Mouse (Mus musculus): ENCODE measurements around the gene Kctd19. TPM values are rescaled to one million over a fixed set of nuclear protein-coding genes. Genes with fewer than 3 reads are reported as not detected.

Gene Kctd19
- total RNA-seq, 2 experiments from 2014 or later = not detected

DNA sequence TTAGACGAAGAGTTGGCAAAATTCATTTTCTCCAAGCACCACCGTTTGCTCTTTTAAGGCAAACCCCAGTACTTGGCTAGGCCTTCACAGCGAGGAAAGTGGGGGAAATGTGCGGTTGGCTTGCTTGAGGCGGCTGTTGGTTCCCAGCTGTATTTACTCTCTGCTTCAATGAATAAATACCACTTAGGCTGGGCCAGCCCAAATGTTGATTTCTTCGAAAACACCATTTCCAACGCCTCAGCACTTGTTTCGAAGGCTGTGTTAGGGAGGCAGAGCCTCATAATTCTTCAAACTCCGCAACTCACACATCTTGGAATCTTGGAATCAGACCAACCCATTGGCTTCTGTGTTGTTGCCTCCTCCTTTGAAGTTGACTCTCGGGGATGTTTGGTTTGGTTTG lies 6.9 kb downstream of the Kctd19 start:
- no peak overlapping the region for H3K4me3 ChIP-seq
- TF ChIP-seq CTCF (conservative IDR thresholded peaks at IDR 0.05) = no peak
- DNase-seq (ENCODE audit: low spot score in 2 of 2) = peak; percentile 20 to 32
- no peak overlapping the region for H3K27ac ChIP-seq

DNA sequence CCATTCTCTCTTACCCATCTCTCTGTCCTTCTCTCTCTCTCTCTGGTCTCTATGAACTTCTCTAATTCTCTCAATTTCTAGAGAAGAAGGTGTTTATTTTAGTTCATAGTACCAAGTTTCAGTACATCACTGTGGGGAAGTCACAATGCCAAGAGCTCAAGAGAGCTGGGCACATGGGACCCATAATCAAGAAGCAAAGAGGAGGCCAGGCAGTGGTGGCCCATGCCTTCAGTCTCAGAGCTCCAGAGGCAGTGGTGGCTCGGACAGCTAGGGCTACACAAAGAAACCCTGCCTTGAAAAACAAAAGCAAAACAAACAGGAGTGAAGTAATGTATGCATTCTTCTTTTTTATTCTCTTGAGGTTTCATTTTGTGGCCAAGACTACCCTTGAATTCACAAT lies 8.8 kb downstream of the Kctd19 start:
- Histone ChIP-seq H3K4me3 (no peak overlapping the region), H3K27ac (no peak overlapping the region)
- no peak for DNase-seq (ENCODE audit: low spot score in 2 of 2)
- no peak for TF ChIP-seq CTCF (conservative IDR thresholded peaks at IDR 0.05)

GRCm38 (mm10) chr8:105403467-105403866 lies 9.8 kb downstream of the Kctd19 start:
- TF ChIP-seq CTCF (conservative IDR thresholded peaks at IDR 0.05) = no peak
- Histone ChIP-seq H3K27ac (no peak overlapping the region), H3K4me3 (no peak overlapping the region)
- DNase-seq (ENCODE audit: low spot score in 2 of 2) = no peak

DNA sequence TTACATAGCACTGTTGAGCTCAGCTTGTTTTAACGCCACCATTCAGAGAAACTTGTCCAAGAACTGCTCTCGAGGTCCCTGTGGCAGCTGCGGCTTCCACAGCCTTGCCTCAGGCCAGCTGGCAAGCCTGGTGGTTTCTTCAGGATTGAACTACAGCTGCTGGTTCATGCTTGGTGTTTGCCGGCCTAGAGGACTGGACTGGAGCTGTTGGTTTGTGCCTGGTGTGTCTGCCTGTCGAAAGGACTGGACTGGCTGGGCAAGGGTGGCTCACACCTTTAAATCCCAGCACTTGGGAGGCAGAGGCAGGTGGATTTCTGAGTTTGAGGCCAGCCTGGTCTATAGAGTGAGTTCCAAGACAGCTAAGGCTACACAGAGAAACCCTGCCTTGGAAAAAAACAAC lies 13.3 kb downstream of the Kctd19 start:
- TF ChIP-seq CTCF (conservative IDR thresholded peaks at IDR 0.05) = no peak
- no peak for DNase-seq (ENCODE audit: low spot score in 2 of 2)
- H3K4me3 ChIP-seq = no peak overlapping the region
- H3K27ac ChIP-seq = no peak overlapping the region

- Histone ChIP-seq H3K27ac (no peak overlapping the region), H3K4me3 (no peak overlapping the region)
- DNase-seq (ENCODE audit: low spot score in 2 of 2) = peak; percentile 38 to 58
- TF ChIP-seq CTCF (conservative IDR thresholded peaks at IDR 0.05) = peak; percentile 93
These were observed 15.6 kb downstream of the Kctd19 start for GRCm38 (mm10) chr8:105397747-105398146.

DNA sequence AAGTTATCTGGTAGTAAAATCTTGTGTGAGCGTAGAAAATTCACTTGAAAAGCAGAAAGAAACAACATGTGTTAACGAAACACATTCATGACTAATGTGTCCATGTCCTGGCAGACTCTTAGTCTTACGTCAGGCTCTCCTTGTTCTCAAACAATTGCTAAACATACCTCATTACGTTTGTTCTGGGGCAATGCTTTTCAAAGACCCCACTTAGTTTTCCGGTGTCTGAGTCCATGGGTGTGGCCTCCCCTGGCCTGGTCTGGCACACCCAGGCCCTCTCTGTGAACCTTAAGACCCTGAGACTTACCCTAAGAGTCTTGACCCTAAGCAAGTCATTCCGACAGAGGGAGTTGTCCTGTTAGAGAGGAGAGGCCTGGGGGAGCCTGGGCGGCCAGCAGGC lies 19.4 kb downstream of the Kctd19 start:
- no peak for TF ChIP-seq CTCF (conservative IDR thresholded peaks at IDR 0.05)
- no peak overlapping the region for H3K4me3 ChIP-seq
- DNase-seq (ENCODE audit: low spot score in 2 of 2) = no peak
- no peak overlapping the region for H3K27ac ChIP-seq

DNA sequence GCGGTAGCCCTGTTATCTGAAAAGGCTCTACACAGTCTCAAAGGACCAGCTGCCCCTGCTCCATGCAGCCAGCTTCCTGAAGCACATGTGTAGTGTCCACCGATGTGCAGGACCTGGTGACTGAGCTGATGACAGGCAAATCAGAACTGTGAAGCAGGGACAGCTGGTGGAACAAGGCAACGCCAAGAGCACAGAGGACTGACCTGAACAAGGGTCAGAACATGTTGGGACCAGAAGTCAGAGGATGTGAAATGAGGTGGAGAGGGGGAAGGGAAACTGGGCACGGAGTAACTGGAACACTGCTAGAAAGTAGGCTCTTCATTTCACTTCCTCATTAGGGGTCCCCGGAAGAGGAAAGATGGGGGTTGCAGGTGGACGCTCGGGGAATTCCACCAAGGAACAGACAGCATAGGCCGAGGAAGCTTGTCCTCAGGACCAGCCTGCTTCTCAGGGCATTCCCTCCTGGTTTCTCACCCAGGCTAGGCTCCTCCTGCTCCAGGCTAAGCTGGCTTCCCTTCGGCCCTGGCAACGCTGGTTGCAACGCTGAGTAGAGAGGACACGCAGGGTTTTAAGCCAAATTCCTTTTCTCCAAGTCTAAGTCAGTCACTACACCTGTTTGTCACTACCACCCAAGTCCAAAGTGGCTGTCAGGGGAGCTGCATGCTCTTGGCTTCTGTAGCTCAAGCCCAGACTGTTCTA lies 20.1 kb downstream of the Kctd19 start:
- H3K27ac ChIP-seq = no peak overlapping the region
- DNase-seq (ENCODE audit: low spot score in 2 of 2) = no peak
- no peak for TF ChIP-seq CTCF (conservative IDR thresholded peaks at IDR 0.05)

DNA sequence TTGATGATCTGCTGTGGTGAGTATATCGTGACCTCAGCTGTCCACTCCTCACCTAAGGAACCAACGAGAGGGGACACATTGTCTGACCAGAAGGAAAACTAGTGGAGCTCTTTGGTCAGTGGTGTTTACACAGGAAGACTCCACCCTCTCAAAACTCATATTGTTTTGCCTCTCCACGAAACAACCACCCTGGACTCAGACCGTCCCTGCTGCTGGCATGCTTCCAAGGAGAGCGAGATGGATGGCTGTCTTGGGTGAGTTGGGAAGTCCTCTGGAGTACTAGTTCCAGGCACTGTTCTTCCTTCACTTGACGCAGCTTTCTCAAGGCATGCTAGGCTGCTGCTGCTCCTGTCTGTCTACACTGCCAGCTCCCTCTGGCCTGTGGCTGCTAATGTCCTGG lies 24.2 kb downstream of the Kctd19 start:
- no peak for DNase-seq (ENCODE audit: low spot score in 2 of 2)
- no peak for TF ChIP-seq CTCF (conservative IDR thresholded peaks at IDR 0.05)

More for the DNA sequence above, 20.1 kb downstream of the Kctd19 start:
- no peak overlapping the region for H3K4me3 ChIP-seq

DNA sequence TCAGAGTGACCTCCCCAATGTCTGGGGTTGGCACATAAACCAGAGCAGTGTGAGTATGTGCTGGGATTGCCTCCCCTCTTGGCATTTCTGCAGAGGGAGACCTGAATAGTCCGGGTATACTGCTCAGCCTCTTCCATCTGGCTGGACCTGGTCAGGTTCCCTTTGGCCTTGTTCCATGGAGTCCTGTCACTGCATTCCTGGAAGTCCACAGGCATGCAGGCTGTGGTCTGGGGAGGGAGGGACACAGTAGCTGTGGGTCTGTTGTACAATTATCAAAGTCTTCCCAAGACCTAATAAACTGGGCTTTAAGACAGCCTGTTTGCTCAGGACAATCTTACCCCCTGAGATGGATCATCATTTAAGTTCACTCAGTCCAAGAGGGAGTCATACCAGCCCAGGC lies 26.2 kb downstream of the Kctd19 start:
- no peak for DNase-seq (ENCODE audit: low spot score in 2 of 2)
- TF ChIP-seq CTCF (conservative IDR thresholded peaks at IDR 0.05) = no peak
- Histone ChIP-seq H3K27ac (no peak overlapping the region), H3K4me3 (no peak overlapping the region)

More for the DNA sequence above, 24.2 kb downstream of the Kctd19 start:
- H3K27ac ChIP-seq = no peak overlapping the region
- H3K4me3 ChIP-seq = no peak overlapping the region

GRCm38 (mm10) chr8:105384070-105384469 lies 29.2 kb downstream of the Kctd19 start:
- DNase-seq (ENCODE audit: low spot score in 2 of 2) = no peak
- TF ChIP-seq CTCF (conservative IDR thresholded peaks at IDR 0.05) = peak; percentile 41
- Histone ChIP-seq H3K4me3 (no peak overlapping the region), H3K27ac (no peak overlapping the region)

DNA sequence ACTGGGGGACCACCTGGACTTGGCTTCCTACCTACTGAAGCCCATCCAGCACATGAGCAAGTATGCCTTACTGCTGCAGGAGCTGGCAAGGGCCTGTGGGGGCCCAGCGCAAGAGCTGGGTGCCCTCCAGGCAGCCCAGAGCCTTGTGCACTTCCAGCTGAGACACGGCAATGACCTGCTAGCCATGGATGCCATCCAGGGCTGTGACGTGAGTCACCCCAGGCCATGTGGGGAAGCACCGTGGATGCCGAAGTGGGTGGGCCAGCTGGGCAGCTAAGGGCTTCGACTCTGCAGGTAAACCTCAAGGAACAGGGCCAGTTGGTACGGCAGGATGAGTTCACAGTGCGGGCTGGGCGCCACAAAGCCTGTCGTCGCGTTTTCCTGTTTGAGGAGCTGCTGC lies 33.0 kb downstream of the Kctd19 start:
- Histone ChIP-seq H3K4me3 (no peak overlapping the region), H3K27ac (no peak overlapping the region)
- no peak for DNase-seq (ENCODE audit: low spot score in 2 of 2)
- TF ChIP-seq CTCF (conservative IDR thresholded peaks at IDR 0.05) = no peak

GRCm38 (mm10) chr8:105378673-105379072 lies 34.6 kb downstream of the Kctd19 start:
- H3K4me3 ChIP-seq = no peak overlapping the region
- no peak for TF ChIP-seq CTCF (conservative IDR thresholded peaks at IDR 0.05)
- no peak overlapping the region for H3K27ac ChIP-seq
- DNase-seq (ENCODE audit: low spot score in 2 of 2) = no peak

DNA sequence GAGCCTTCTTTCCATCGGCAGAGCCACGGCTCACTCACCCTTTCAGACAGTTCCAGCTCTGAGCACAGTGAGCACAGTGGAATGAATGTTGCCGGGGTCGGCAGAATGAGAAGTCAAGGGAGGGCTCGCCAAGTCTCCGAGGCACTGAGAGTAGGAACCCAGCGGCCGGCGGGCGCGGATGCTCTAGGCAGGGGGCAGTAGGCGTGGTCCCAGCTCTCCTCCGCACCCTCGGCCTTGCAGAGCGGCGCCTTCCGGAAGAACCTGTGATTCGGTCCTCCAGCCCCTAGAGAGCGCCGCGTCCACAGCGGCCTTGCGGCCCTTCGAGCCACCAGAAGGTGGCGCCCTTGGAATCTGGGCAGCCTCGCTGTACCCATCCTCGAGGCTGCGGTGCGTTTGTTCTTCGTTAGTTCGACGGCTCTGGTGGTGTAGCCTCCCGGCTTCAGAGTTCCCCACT lies 38.8 kb downstream of the Kctd19 start:
- H3K4me3 ChIP-seq = no peak overlapping the region
- TF ChIP-seq CTCF (conservative IDR thresholded peaks at IDR 0.05) = peak; percentile 72
- H3K27ac ChIP-seq = no peak overlapping the region
- no peak for DNase-seq (ENCODE audit: low spot score in 2 of 2)

DNA sequence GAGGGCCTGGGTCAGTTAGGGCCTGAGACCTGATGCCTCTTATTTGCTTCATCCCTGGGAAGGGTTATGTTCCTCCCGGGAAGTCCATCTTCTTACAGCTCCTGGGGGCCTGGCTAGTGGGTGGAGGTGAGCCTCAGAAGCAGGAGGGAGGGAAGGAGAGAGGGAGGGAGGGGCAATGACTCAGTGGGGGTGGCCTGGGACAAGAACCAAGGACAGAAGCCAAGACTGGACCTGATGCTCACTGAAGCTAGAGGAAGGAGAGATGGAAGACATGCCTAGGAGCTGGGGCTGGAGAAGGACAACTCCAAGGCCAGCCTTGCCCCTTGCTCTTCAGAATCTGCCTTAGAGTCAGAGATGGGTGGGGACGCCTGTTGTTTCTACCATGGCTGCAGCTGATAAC lies 40.3 kb downstream of the Kctd19 start, which contains the start of gene Plekhg4:
Gene Plekhg4, plus strand, starts transcription at position 243 of the 400 bp plus-strand sequence.
- no peak within 1 kb of the TSS for H3K4me3 ChIP-seq
- H3K27ac ChIP-seq = no peak within 1 kb of the TSS
- no peak for TF ChIP-seq CTCF (conservative IDR thresholded peaks at IDR 0.05)
- no peak for DNase-seq (ENCODE audit: low spot score in 2 of 2)

All from layer of hippocampus, adult 2 months (tissue).